Mouse (Mus musculus) lung, adult 2 months (tissue): Measurements from ENCODE around the gene Mast4. TPM values are rescaled to one million over a fixed set of nuclear protein-coding genes. Genes with fewer than 3 reads are reported as not detected.

Source experiments
- DNase-seq: peaks from one replicate; pipeline ENCODE4 v3.0.0; 2022
- H3K4me1 ChIP-seq: fragments of 200-500 bp; 2 replicates; pipeline ENCODE4 v1.6.1; 2011; ENCODE audit warnings: low read length; ENCODE audit not compliant: control insufficient read depth, insufficient read depth
- H3K4me3 ChIP-seq: fragments of 200-500 bp; replicated peaks from 2 replicates; pipeline ENCODE3; 2011; ENCODE audit warnings: low read depth, mild to moderate bottlenecking, control low read depth, low read length; ENCODE audit errors: extremely low read depth
- CTCF ChIP-seq: fragments of 200-500 bp; IDR thresholded peaks from 2 replicates; pipeline ENCODE4 v1.5.1; 2011; ENCODE audit warnings: mild to moderate bottlenecking, low read length, control low read depth; ENCODE audit not compliant: insufficient read depth
- POLR2A ChIP-seq: fragments of 200-500 bp; IDR thresholded peaks from 2 replicates; pipeline ENCODE4 v1.6.1; 2011; ENCODE audit warnings: low read depth, mild to moderate bottlenecking, control low read depth, low read length, borderline replicate concordance; ENCODE audit errors: extremely low read depth
- WGBS: fragments of 180-500 bp; shearing (Covaris S2); methylation state at CpG from one replicate; pipeline ENCODE4 v1.1.7; 2018; 5-methylcytosine and 5-hydroxymethylcytosine counted together
- polyA plus RNA-seq: library from polyadenylated mRNA; depleted of rRNA; stranded (reverse); fragments of >200 nt; gene quantifications from 2 replicates; pipeline ENCODE4 v1.2.3, GENCODE M21; 2012

Mast4 gene
- polyA plus RNA-seq, 1 experiment: 14.9 TPM

GRCm38 (mm10) chr13:103176871-103177270, 157.4 kb downstream of the Mast4 start:
- TF ChIP-seq CTCF (no peak), POLR2A (no peak)
- Histone ChIP-seq H3K4me1 (no peaks in the 10 kb centered on the region), H3K4me3 (no peak overlapping the region)
- 77% methylated on average over 7 of the region's 7 CpGs for WGBS
- DNase-seq: no peak

GRCm38 (mm10) chr13:103174431-103174830, 159.9 kb downstream of the Mast4 start:
- H3K4me1 ChIP-seq: no peaks in the 10 kb centered on the region
- no peak for TF ChIP-seq CTCF
- TF ChIP-seq POLR2A: no peak
- WGBS: 76% methylated on average over 5 of the region's 5 CpGs
- no peak for DNase-seq
- no peak overlapping the region for H3K4me3 ChIP-seq

- WGBS: 22% methylated on average over 7 of the region's 7 CpGs
- DNase-seq: peak; percentile 25
- H3K4me3 ChIP-seq: no peak overlapping the region
- H3K4me1 ChIP-seq: no peaks in the 10 kb centered on the region
- TF ChIP-seq POLR2A (no peak), CTCF (0 out of 2 replicates have a peak, but pooled peaks have one; percentile 2)
These were observed 160.6 kb downstream of the Mast4 start for GRCm38 (mm10) chr13:103173545-103174182.

GRCm38 (mm10) chr13:103151944-103152343, 182.4 kb downstream of the Mast4 start:
- TF ChIP-seq POLR2A: no peak
- TF ChIP-seq CTCF: no peak
- WGBS: 84% methylated on average over 8 of the region's 8 CpGs
- no peak overlapping the region for H3K4me3 ChIP-seq
- no peak for DNase-seq
- H3K4me1 ChIP-seq: no peaks in the 10 kb centered on the region

- WGBS: 37% methylated on average over 11 of the region's 11 CpGs
- H3K4me3 ChIP-seq: no peak overlapping the region
- H3K4me1 ChIP-seq: no peaks in the 10 kb centered on the region
- no peak for TF ChIP-seq POLR2A
- TF ChIP-seq CTCF: no peak
- no peak for DNase-seq
These were observed 183.1 kb downstream of the Mast4 start for GRCm38 (mm10) chr13:103151171-103151570.

GRCm38 (mm10) chr13:103150671-103151070, 183.6 kb downstream of the Mast4 start:
- Histone ChIP-seq H3K4me3 (no peak overlapping the region), H3K4me1 (no peaks in the 10 kb centered on the region)
- 91% methylated on average over 4 of the region's 4 CpGs for WGBS
- DNase-seq: no peak
- no peak for TF ChIP-seq POLR2A
- no peak for TF ChIP-seq CTCF

GRCm38 (mm10) chr13:103149415-103149814, 184.9 kb downstream of the Mast4 start:
- TF ChIP-seq CTCF (no peak), POLR2A (no peak)
- 77% methylated on average over 7 of the region's 7 CpGs for WGBS
- no peak for DNase-seq
- Histone ChIP-seq H3K4me1 (no peaks in the 10 kb centered on the region), H3K4me3 (no peak overlapping the region)

- DNase-seq: no peak
- TF ChIP-seq CTCF (no peak), POLR2A (no peak)
- Histone ChIP-seq H3K4me1 (no peaks in the 10 kb centered on the region), H3K4me3 (no peak overlapping the region)
- WGBS: 53% methylated on average over 5 of the region's 5 CpGs
These were observed 190.0 kb downstream of the Mast4 start for GRCm38 (mm10) chr13:103144343-103144742.

GRCm38 (mm10) chr13:103141304-103141703, 193.0 kb downstream of the Mast4 start:
- 80% methylated on average over 5 of the region's 5 CpGs for WGBS
- Histone ChIP-seq H3K4me3 (no peak overlapping the region), H3K4me1 (no peaks in the 10 kb centered on the region)
- DNase-seq: no peak
- TF ChIP-seq CTCF (no peak), POLR2A (no peak)

- 92% methylated on average over 13 of the region's 13 CpGs for WGBS
These were observed 194.2 kb downstream of the Mast4 start for GRCm38 (mm10) chr13:103140051-103140450.

GRCm38 (mm10) chr13:103138298-103138697, 196.0 kb downstream of the Mast4 start:
- Histone ChIP-seq H3K4me3 (no peak overlapping the region), H3K4me1 (no peaks in the 10 kb centered on the region)
- TF ChIP-seq POLR2A (no peak), CTCF (no peak)
- DNase-seq: no peak

More at GRCm38 (mm10) chr13:103140051-103140450, 194.2 kb downstream of the Mast4 start:
- DNase-seq: no peak
- Histone ChIP-seq H3K4me1 (no peaks in the 10 kb centered on the region), H3K4me3 (no peak overlapping the region)
- TF ChIP-seq CTCF (no peak), POLR2A (no peak)
